8 mouse cellular contexts compared by ENCODE assay signal in the genomic region with DNA sequence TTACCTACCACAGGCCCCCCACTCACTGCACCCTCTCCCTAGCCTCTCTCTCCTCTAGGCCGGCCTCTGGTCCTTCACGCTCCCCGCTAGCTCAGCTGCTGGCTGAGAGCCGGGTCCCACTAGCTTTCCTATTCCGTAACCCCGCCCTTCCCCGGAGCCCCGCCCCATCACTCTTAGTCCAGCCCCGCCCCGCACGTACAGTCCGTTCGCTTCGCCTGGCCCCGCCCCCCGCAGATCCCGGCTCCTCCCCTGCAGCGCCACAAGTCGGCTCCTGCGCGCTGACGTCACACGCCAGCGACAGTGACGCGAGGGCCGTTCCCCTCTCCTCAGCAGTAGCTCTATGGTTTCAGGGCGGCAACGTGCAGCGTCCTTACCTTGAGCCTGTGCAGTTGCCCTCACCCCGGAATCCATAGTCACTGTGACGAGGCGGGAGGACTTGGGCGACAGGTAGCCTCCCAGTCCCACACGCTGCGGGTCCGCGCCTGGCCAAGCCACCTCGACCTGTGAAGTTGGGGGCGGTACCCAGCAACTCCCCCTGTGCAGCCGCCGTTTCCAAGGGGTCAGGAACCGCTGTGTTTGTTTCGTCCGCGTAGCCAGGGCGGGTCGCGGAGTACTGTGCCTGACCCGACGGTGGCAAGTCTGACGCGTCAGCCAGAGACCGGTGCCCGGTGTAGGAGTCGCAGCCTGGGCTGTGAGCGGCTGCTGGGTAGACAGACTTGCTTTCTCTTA. TPM values are rescaled to one million over a fixed set of nuclear protein-coding genes. Genes with fewer than 3 reads are reported as not detected.
DNase-seq lines count a peak whose midpoint lies in the region; ATAC-seq and TF ChIP-seq lines count a peak whose summit lies in the region.

TSS of gene Nek1 (plus strand) at position 286 of the 729 bp plus-strand sequence.

- TF ChIP-seq POLR2A in olfactory bulb, adult 2 months (IDR thresholded peaks at IDR 0.05; ENCODE audit: insufficient read depth, low read depth, low read length): peak; percentile 86
- TF ChIP-seq POLR2A in thymus, adult 2 months (IDR thresholded peaks at IDR 0.05; ENCODE audit: control insufficient read depth, extremely low read depth, insufficient read depth, low read length, poor library complexity): peak; percentile 65; the same call in 1 of the 2 replicates

- WGBS in forebrain, embryonic 16.5 days: 1% methylated on average over 57 of the region's 57 CpGs
- WGBS in lung, embryonic 14.5 days: under 1% methylated on average over 57 of the region's 57 CpGs
- under 1% methylated on average over 57 of the region's 57 CpGs for WGBS in olfactory bulb, adult 2 months
- WGBS in thymus, adult 2 months: under 1% methylated on average over 57 of the region's 57 CpGs

- intact Hi-C loops in heart, postnatal 36 days (cut with DNase I): loop anchor here (1.0 to 5.0 kb wide), 2 partner anchors 10 to 494 kb away; partner anchors contain the start of genes Cbr4 and Clcn3

- H3K4me1 ChIP-seq in G1E (ENCODE audit: insufficient read depth, low read depth, low read length): peaks cover 11% of the 10 kb centered on the region
- peaks cover 13% of the 10 kb centered on the region for H3K4me1 ChIP-seq in forebrain, embryonic 16.5 days (replicated peaks; ENCODE audit: control insufficient read depth, insufficient read depth, low read length)
- H3K4me1 ChIP-seq in lung, embryonic 14.5 days (ENCODE audit: insufficient read depth): peaks cover 3% of the 10 kb centered on the region; the same call in 1 of the 2 replicates
- no peaks in the 10 kb centered on the region for H3K4me1 ChIP-seq in olfactory bulb, adult 2 months (ENCODE audit: control insufficient read depth, insufficient read depth, low read length)
- H3K4me1 ChIP-seq in thymus, adult 2 months (replicated peaks; ENCODE audit: control insufficient read depth, insufficient read depth, low read length): 0 out of 2 replicates have a peak, but pooled peaks cover 2% of the 10 kb centered on the region

- no peaks in the 10 kb centered on the region for H3K27me3 ChIP-seq in G1E (ENCODE audit: insufficient read depth, low read length)
- no peaks in the 10 kb centered on the region for H3K27me3 ChIP-seq in forebrain, embryonic 16.5 days (replicated peaks; ENCODE audit: control insufficient read depth, insufficient read depth, low read length)
- no peaks in the 10 kb centered on the region for H3K27me3 ChIP-seq in lung, embryonic 14.5 days (ENCODE audit: insufficient read depth, low read length)
- no peaks in the 10 kb centered on the region for H3K27me3 ChIP-seq in thymus, adult 2 months (ENCODE audit: control insufficient read depth, insufficient read depth, low read length)

- peak within 1 kb of the TSS; percentile 95 for H3K4me3 ChIP-seq in G1E (ENCODE audit: low read depth, low read length)
- H3K4me3 ChIP-seq in forebrain, embryonic 16.5 days (replicated peaks; ENCODE audit: low read length): peak within 1 kb of the TSS; percentile 79
- peak within 1 kb of the TSS; percentile 75 for H3K4me3 ChIP-seq in layer of hippocampus, adult 2 months
- H3K4me3 ChIP-seq in lung, embryonic 14.5 days (ENCODE audit: low read depth, low read length): peak within 1 kb of the TSS; percentile 79
- H3K4me3 ChIP-seq in olfactory bulb, adult 2 months (ENCODE audit: insufficient read depth, low read depth, low read length): peak within 1 kb of the TSS; percentile 77
- peak within 1 kb of the TSS; percentile 88 for H3K4me3 ChIP-seq in thymus, adult 2 months (ENCODE audit: control insufficient read depth, insufficient read depth, low read length)

- ATAC-seq in G1E (ENCODE audit: extremely low read depth, insufficient number of reproducible peaks, low FRiP score, poor library complexity, severe bottlenecking): peak; percentile 85
- peak; percentile 96 for ATAC-seq in forebrain, embryonic 16.5 days
- ATAC-seq in lung, embryonic 14.5 days (ENCODE audit: insufficient read depth): peak; percentile 96

- H3K4me2 ChIP-seq in forebrain, embryonic 16.5 days (ENCODE audit: low read length): peak within 1 kb of the TSS; percentile 84
- H3K4me2 ChIP-seq in lung, embryonic 14.5 days: peak within 1 kb of the TSS; percentile 85

- peaks cover 5% of the 10 kb centered on the region for H3K36me3 ChIP-seq in G1E (replicated peaks)
- no peaks in the 10 kb centered on the region for H3K36me3 ChIP-seq in forebrain, embryonic 16.5 days (ENCODE audit: control insufficient read depth, insufficient read depth)
- no peaks in the 10 kb centered on the region for H3K36me3 ChIP-seq in lung, embryonic 14.5 days (ENCODE audit: insufficient read depth)
- H3K36me3 ChIP-seq in thymus, adult 2 months (ENCODE audit: control insufficient read depth, insufficient read depth, low read length): no peaks in the 10 kb centered on the region

- peak within 1 kb of the TSS; percentile 86 for H3K27ac ChIP-seq in forebrain, embryonic 16.5 days (ENCODE audit: low read length)
- H3K27ac ChIP-seq in layer of hippocampus, adult 2 months: peak within 1 kb of the TSS; percentile 93
- H3K27ac ChIP-seq in lung, embryonic 14.5 days (ENCODE audit: low read depth): peak within 1 kb of the TSS; percentile 94
- peak within 1 kb of the TSS; percentile 87 for H3K27ac ChIP-seq in olfactory bulb, adult 2 months (ENCODE audit: insufficient read depth, low read depth, low read length)
- peak within 1 kb of the TSS; percentile 77 for H3K27ac ChIP-seq in thymus, adult 2 months (ENCODE audit: control insufficient read depth, insufficient read depth, low read length)

- DNase-seq in G1E (ENCODE audit: low spot score): peak; percentile 80
- DNase-seq in cerebellum, adult 18-20 months: peak; percentile 99
- DNase-seq in heart, postnatal 36 days: peak; percentile 96 to 97
- peak; percentile 97 to 98 for DNase-seq in layer of hippocampus, adult 2 months (ENCODE audit: low spot score in 2 of 2)
- DNase-seq in lung, embryonic 14.5 days: peak; percentile 97
- DNase-seq in thymus, adult 2 months: peak; percentile 98

- TF ChIP-seq CTCF in G1E (IDR thresholded peaks at IDR 0.05; ENCODE audit: low read depth, low read length): no peak
- no peak for TF ChIP-seq CTCF in layer of hippocampus, adult 2 months (conservative IDR thresholded peaks at IDR 0.05)
- TF ChIP-seq CTCF in lung, embryonic 14.5 days (IDR thresholded peaks at IDR 0.05; ENCODE audit: low read depth): no peak
- peak; percentile 22; the same call in 1 of the 2 replicates for TF ChIP-seq CTCF in olfactory bulb, adult 2 months (IDR thresholded peaks at IDR 0.05; ENCODE audit: insufficient read depth, low read depth, low read length)
- 0 out of 2 replicates have a peak, but pooled peaks have one; percentile 26 for TF ChIP-seq CTCF in thymus, adult 2 months (IDR thresholded peaks at IDR 0.05; ENCODE audit: borderline replicate concordance, control insufficient read depth, extremely low read depth, insufficient read depth, low read length, poor library complexity)

- H3K9me3 ChIP-seq in G1E (replicated peaks): no peaks in the 10 kb centered on the region; the same call in 1 of the 2 replicates
- no peaks in the 10 kb centered on the region for H3K9me3 ChIP-seq in forebrain, embryonic 16.5 days (ENCODE audit: control insufficient read depth, low read length)
- H3K9me3 ChIP-seq in lung, embryonic 14.5 days (ENCODE audit: low read depth, low read length): no peaks in the 10 kb centered on the region

- peak within 1 kb of the TSS; percentile 88 for H3K9ac ChIP-seq in forebrain, embryonic 16.5 days (replicated peaks; ENCODE audit: low read depth, low read length)
- peak within 1 kb of the TSS; percentile 77 for H3K9ac ChIP-seq in lung, embryonic 14.5 days

RNA-seq across cellular contexts. Expression of gene Nek1, which starts in this region (rescaled TPM):
- total RNA-seq in G1E (2014; fragmentation: Nextera tagmentation) (56.7 and 68.9 TPM in 2 replicates), G1E (2017) (32.1 and 34.9 TPM in 2 replicates)
- 6.7 and 6.9 TPM in 2 replicates for polyA plus RNA-seq in G1E (2012)
- polyA plus RNA-seq in forebrain, embryonic 16.5 days (2015; fragmentation: Nextera tagmentation; extraction: Ambion mirVana): 25.2 and 26.0 TPM in 2 replicates
- total RNA-seq in heart, postnatal 36 days (2021): 1 to 10 TPM; 8.0 to 9.4 TPM
- 10 to 100 TPM; 24.5 to 30.5 TPM for total RNA-seq in layer of hippocampus, adult 2 months (2021)
- 19.9 and 20.7 TPM in 2 replicates for polyA plus RNA-seq in lung, embryonic 14.5 days (2014; fragmentation: Nextera tagmentation; extraction: Ambion mirVana)
- polyA plus RNA-seq in olfactory bulb, adult 2 months (2012; ENCODE audit: insufficient read depth, insufficient read length, low replicate concordance, missing spikeins): not detected in 2 replicates
- polyA plus RNA-seq in thymus, adult 2 months (2012; rRNA removed): 8.0 and 9.4 TPM in 2 replicates

Comparison
In these comparisons a context has a peak if more than half of its experiments do, and no peak if none do; other contexts are left out.
1. Peak in every context shown above with its lines: DNase-seq, ATAC-seq, H3K4me3 ChIP-seq and H3K27ac ChIP-seq.
2. CTCF ChIP-seq: peak in olfactory bulb, adult 2 months (single experiment) and thymus, adult 2 months (single experiment); none in G1E (single experiment), layer of hippocampus, adult 2 months (single experiment) and lung, embryonic 14.5 days (single experiment).